Mouse (Mus musculus) lung, adult 2 months (tissue): ENCODE measurements around the gene Fst.

ENCODE experiments used
- CTCF ChIP-seq: fragments of 200-500 bp; IDR thresholded peaks from 2 replicates; pipeline ENCODE4 v1.5.1; 2011; ENCODE audit warnings: mild to moderate bottlenecking, low read length, control low read depth; ENCODE audit not compliant: insufficient read depth
- POLR2A ChIP-seq: fragments of 200-500 bp; IDR thresholded peaks from 2 replicates; pipeline ENCODE4 v1.6.1; 2011; ENCODE audit warnings: low read depth, mild to moderate bottlenecking, control low read depth, low read length, borderline replicate concordance; ENCODE audit errors: extremely low read depth

DNA sequence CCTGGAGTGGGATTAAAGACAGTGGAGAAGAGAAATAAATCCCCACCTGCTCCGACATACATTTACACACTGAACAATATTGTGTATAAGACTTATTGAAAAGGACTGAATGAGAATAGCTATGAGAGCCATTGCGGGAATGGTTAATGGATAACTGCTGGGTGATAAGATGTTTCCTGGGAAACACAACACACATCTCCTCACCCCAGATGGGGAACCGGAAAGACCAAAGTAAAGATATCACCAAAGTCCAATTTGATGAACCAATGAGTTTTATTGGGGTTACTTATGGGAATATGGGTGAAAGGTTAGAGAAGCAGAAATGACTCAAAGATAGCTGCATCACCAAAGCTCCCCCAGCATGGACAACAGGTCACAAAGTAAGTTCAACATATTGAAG lies 11.2 kb upstream of the Fst start:
- TF ChIP-seq CTCF (no peak), POLR2A (no peak)
